Mouse (Mus musculus): ENCODE results near the gene Snx9. TPM values are rescaled to one million over a fixed set of nuclear protein-coding genes. Genes with fewer than 3 reads are reported as not detected.
A peak's percentile ranks its signal among the peaks of the same experiment; 100 is the strongest.

Snx9 gene
- polyA plus RNA-seq, 1 experiment from 2014 or later: 30.6 TPM

DNA sequence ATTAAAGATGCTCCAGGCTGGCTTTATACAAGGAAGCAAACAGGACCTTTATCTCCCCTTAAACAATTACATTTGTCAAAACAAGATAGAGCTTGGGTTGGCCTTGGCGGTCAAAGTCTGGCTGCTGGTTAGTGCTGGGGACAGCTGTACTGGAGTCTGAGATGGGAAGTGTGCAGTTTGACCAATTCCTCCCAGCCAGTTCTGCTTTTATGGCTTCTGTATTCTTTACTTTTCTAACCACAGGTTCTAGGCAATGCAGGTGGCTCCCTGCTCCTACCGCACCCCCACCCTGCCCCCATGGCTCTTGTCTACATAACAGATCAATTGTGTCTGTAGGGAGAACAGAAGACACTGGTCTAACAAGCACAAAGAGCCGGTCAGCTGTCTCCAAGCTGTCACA lies 11.2 kb upstream of the Snx9 start:
- Histone ChIP-seq H3K4me1 (replicated peaks) (peaks cover 9% of the 10 kb centered on the region; the same call in 1 of the 2 replicates), H3K4me3 (replicated peaks) (no peak overlapping the region), H3K36me3 (no peaks in the 10 kb centered on the region), H3K27me3 (no peaks in the 10 kb centered on the region), H3K4me2 (no peak overlapping the region), H3K27ac (no peak overlapping the region), H3K9ac (replicated peaks) (no peak overlapping the region), H3K9me3 (no peaks in the 10 kb centered on the region)
- 86% methylated on average over 3 of the region's 3 CpGs for WGBS
- ATAC-seq (ENCODE audit: insufficient number of reproducible peaks, insufficient read depth, low FRiP score, low TSS enrichment, low read depth): no peak

- Histone ChIP-seq H3K27me3 (no peaks in the 10 kb centered on the region), H3K4me1 (replicated peaks) (peaks cover 9% of the 10 kb centered on the region; the same call in 1 of the 2 replicates), H3K27ac (no peak overlapping the region), H3K9me3 (no peaks in the 10 kb centered on the region), H3K9ac (replicated peaks) (no peak overlapping the region), H3K36me3 (no peaks in the 10 kb centered on the region), H3K4me3 (replicated peaks) (no peak overlapping the region), H3K4me2 (no peak overlapping the region)
- no peak for ATAC-seq (ENCODE audit: insufficient number of reproducible peaks, insufficient read depth, low FRiP score, low TSS enrichment, low read depth)
- 100% methylated on average over 2 of the region's 2 CpGs for WGBS
Observed at GRCm38 (mm10) chr17:5830382-5830781, 10.7 kb upstream of the Snx9 start.

DNA sequence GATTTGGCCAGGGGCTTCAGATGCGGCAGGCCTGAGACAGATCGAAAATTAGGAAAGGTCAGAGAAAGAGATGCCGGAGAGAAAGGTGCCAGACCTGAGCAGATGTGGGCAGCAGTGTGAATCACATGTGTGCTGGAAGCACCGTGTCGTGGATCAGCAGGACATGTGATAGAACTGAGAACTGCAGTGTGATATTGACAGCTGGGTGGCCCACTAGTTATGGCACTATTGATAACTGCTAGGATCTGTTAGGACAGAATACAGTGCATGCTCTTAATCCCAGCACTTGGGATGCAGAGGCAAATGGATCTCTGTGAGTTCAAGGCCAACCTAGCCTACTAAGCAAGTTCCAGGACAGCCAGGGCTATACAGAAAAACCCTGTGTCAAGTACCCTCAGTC lies 10.3 kb upstream of the Snx9 start:
- Histone ChIP-seq H3K36me3 (no peaks in the 10 kb centered on the region), H3K27me3 (no peaks in the 10 kb centered on the region), H3K4me3 (replicated peaks) (no peak overlapping the region), H3K27ac (no peak overlapping the region), H3K4me1 (replicated peaks) (peaks cover 9% of the 10 kb centered on the region; the same call in 1 of the 2 replicates), H3K4me2 (no peak overlapping the region), H3K9ac (replicated peaks) (no peak overlapping the region), H3K9me3 (no peaks in the 10 kb centered on the region)
- no peak for ATAC-seq (ENCODE audit: insufficient number of reproducible peaks, insufficient read depth, low FRiP score, low TSS enrichment, low read depth)
- WGBS: 91% methylated on average over 5 of the region's 5 CpGs

- Histone ChIP-seq H3K4me2 (no peak overlapping the region), H3K4me3 (replicated peaks) (no peak overlapping the region), H3K27me3 (no peaks in the 10 kb centered on the region), H3K4me1 (replicated peaks) (peaks cover 9% of the 10 kb centered on the region; the same call in 1 of the 2 replicates), H3K36me3 (no peaks in the 10 kb centered on the region), H3K9ac (replicated peaks) (no peak overlapping the region), H3K27ac (no peak overlapping the region), H3K9me3 (no peaks in the 10 kb centered on the region)
- 72% methylated on average over 1 of the region's 1 CpGs for WGBS
- ATAC-seq (ENCODE audit: insufficient number of reproducible peaks, insufficient read depth, low FRiP score, low TSS enrichment, low read depth): no peak
Observed at GRCm38 (mm10) chr17:5831257-5831806, 9.8 kb upstream of the Snx9 start.

DNA sequence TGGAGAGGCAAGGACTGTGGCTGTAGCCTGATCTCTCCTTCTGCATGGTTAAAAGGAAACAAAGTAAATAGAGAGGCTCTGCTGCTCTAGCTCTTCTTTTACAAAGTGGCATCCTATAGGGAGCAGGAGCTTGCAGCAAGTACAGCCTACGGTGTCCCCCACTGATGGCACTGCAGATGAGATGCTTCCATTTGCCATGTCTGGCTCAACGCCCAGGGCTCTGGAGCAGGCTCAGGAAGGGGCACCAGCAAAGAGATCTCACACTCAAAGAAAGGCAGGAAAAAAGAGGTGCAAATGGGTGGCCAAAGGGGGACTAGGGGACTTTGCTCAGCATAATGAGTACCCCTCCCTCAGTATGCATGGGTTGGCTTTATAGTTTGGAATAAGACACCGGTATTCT lies 7.0 kb upstream of the Snx9 start:
- peaks cover 6% of the 10 kb centered on the region; the same call in 1 of the 2 replicates for H3K9me3 ChIP-seq
- ATAC-seq (ENCODE audit: insufficient number of reproducible peaks, insufficient read depth, low FRiP score, low TSS enrichment, low read depth): no peak
- no peaks in the 10 kb centered on the region for H3K36me3 ChIP-seq
- no peaks in the 10 kb centered on the region for H3K27me3 ChIP-seq
- no peak overlapping the region for H3K4me3 ChIP-seq (replicated peaks)
- H3K4me1 ChIP-seq (replicated peaks): no peaks in the 10 kb centered on the region; the same call in 1 of the 2 replicates
- WGBS: 93% methylated on average over 3 of the region's 3 CpGs
- H3K9ac ChIP-seq (replicated peaks): no peak overlapping the region
- no peak overlapping the region for H3K4me2 ChIP-seq
- no peak overlapping the region for H3K27ac ChIP-seq

DNA sequence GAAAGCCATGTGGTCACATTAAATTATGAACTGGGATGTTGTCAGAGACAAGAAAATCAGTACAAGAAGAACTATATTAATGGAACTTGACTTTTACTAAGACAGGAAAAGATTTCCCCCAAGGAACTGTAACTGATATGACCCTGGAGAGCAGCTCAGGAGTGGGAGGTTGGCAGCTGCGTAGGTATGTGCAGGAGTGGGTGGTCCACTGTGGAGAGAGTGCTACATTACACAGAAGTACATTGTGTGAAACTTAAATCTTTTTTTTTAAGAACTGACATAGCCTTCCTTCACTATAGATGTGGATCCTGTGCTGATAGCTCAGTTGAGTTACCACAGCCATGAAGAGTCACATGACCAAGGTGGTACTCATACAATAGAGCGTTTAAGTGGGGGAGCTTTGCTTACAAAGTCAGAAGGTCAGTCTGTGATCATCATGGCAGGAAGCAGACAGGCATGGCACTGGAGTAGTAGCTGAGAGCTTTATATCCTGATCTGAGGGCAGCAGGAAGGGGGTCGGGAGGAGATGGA lies 6.3 kb upstream of the Snx9 start:
- 63% methylated on average over 3 of the region's 3 CpGs for WGBS
- peaks cover 6% of the 10 kb centered on the region; the same call in 1 of the 2 replicates for H3K9me3 ChIP-seq
- no peaks in the 10 kb centered on the region for H3K36me3 ChIP-seq
- no peak overlapping the region for H3K27ac ChIP-seq
- ATAC-seq (ENCODE audit: insufficient number of reproducible peaks, insufficient read depth, low FRiP score, low TSS enrichment, low read depth): no peak
- no peak overlapping the region for H3K4me3 ChIP-seq (replicated peaks)
- H3K27me3 ChIP-seq: no peaks in the 10 kb centered on the region
- H3K4me2 ChIP-seq: no peak overlapping the region
- no peak overlapping the region for H3K9ac ChIP-seq (replicated peaks)
- no peaks in the 10 kb centered on the region; the same call in 1 of the 2 replicates for H3K4me1 ChIP-seq (replicated peaks)

DNA sequence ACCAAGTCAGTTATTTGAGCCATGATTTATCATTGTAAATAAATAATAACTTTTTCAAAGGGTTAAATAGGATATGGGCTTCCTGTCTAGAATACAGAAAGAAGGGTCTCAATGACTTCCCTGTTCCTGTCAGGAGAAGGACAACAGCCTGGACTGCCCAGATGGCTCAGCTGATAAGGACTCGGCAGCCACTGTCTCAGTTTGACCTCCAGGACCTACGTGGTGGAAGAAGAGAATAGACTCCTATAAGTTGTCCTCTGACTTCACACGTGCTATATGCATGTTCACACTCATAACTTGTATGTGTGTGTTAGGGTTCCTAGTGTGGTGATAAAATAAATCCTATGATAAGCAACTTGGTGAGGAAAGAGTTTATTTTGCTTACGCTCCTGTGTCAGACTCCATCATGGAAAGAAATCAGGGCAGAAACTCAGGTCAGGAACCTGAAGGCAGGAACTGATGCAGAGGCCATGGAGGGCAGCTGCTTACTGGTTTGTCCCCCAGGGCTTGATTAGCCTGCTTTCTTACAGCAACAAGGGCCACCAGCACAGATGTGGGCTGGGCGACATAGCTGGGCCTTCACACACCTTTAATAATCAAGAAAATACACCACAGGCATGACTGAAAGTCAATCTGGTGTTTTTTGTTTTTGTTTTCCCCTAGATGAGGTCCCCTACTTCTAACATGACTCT lies 1.4 kb upstream of the Snx9 start:
- WGBS: 86% methylated on average over 5 of the region's 5 CpGs
- Histone ChIP-seq H3K9me3 (peaks cover 6% of the 10 kb centered on the region; the same call in 1 of the 2 replicates), H3K4me1 (replicated peaks) (peaks cover 11% of the 10 kb centered on the region), H3K27me3 (no peaks in the 10 kb centered on the region), H3K9ac (replicated peaks) (no peak overlapping the region), H3K4me3 (replicated peaks) (no peak overlapping the region), H3K27ac (no peak overlapping the region), H3K4me2 (peak overlapping the region; percentile 65; the same call in 1 of the 2 replicates), H3K36me3 (no peaks in the 10 kb centered on the region)
- ATAC-seq (ENCODE audit: insufficient number of reproducible peaks, insufficient read depth, low FRiP score, low TSS enrichment, low read depth): no peak

- peak overlapping the region; percentile 97 for H3K9ac ChIP-seq (replicated peaks)
- WGBS: 5% methylated on average over 32 of the region's 32 CpGs
- peak overlapping the region; percentile 100 for H3K27ac ChIP-seq
- peak overlapping the region; percentile 65 for H3K4me2 ChIP-seq
- no peaks in the 10 kb centered on the region for H3K36me3 ChIP-seq
- H3K4me1 ChIP-seq (replicated peaks): peaks cover 11% of the 10 kb centered on the region
- ATAC-seq (ENCODE audit: insufficient number of reproducible peaks, insufficient read depth, low FRiP score, low TSS enrichment, low read depth): peak; percentile 82; the same call in 1 of the 2 replicates
- peaks cover 6% of the 10 kb centered on the region; the same call in 1 of the 2 replicates for H3K9me3 ChIP-seq
- H3K4me3 ChIP-seq (replicated peaks): peak overlapping the region; percentile 87
- H3K27me3 ChIP-seq: no peaks in the 10 kb centered on the region
Observed at GRCm38 (mm10) chr17:5840550-5841127, 490 bp upstream of the Snx9 start.

DNA sequence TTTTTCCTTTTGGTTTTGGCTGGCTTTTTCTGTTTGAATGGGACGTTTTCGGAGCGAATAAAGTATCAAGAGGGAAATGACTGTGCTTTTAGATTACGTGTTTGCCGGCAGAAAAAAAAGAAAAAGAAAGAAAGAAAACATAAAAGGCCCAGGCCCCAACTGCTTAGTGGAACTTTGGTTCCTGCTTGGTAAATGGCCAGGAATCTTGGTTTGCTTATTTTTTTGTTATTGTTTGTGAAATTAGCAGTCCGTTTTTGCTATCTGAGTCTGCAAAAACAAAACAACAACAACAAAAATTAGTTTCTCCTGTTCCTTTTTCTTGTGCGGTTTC lies 779 bp downstream of the Snx9 start:
- no peaks in the 10 kb centered on the region for H3K27me3 ChIP-seq
- H3K36me3 ChIP-seq: no peaks in the 10 kb centered on the region
- H3K9ac ChIP-seq (replicated peaks): peak overlapping the region; percentile 97
- H3K9me3 ChIP-seq: peaks cover 1% of the 10 kb centered on the region; the same call in 1 of the 2 replicates
- H3K4me2 ChIP-seq: peak overlapping the region; percentile 65
- H3K27ac ChIP-seq: peak overlapping the region; percentile 100
- WGBS: 0% methylated on average over 7 of the region's 7 CpGs
- no peak for ATAC-seq (ENCODE audit: insufficient number of reproducible peaks, insufficient read depth, low FRiP score, low TSS enrichment, low read depth)
- H3K4me1 ChIP-seq (replicated peaks): peaks cover 11% of the 10 kb centered on the region
- H3K4me3 ChIP-seq (replicated peaks): peak overlapping the region; percentile 87

DNA sequence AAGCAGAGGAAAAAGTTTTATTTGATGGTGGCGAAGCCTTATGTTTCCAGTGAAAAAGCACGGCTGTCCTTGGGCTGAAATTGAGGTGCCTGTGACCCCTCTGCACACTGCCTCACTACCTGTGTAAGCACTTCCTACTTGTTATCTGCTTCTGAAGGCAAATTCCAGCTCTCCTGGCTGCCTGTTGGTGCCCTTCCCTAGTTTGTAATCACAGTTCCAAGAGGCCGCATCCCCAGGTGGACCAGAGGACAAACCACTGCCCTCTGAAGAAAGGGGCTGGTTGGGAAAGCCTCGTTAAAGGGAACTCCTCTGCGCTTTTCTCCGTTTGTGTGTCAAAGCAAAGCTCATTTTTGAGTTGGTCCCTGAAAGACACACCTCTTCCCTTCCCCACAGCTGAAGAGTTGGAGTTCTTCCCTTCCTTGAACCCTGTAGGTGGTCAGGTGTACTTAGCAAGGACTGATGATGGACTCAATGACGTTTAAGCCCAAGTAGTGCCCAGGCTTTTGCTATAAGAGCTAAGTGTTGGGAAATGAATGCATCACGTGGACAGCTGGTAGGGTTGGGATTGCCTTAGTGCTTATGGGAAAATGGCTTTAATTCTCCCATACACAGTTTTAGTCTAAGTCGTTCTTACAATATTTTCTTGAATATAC lies 2.0 kb downstream of the Snx9 start:
- Histone ChIP-seq H3K27me3 (no peaks in the 10 kb centered on the region), H3K4me1 (replicated peaks) (peaks cover 11% of the 10 kb centered on the region), H3K4me2 (peak overlapping the region; percentile 65), H3K9me3 (no peaks in the 10 kb centered on the region), H3K9ac (replicated peaks) (no peak overlapping the region), H3K27ac (no peak overlapping the region), H3K4me3 (replicated peaks) (no peak overlapping the region), H3K36me3 (no peaks in the 10 kb centered on the region)
- no peak for ATAC-seq (ENCODE audit: insufficient number of reproducible peaks, insufficient read depth, low FRiP score, low TSS enrichment, low read depth)
- 72% methylated on average over 9 of the region's 9 CpGs for WGBS

DNA sequence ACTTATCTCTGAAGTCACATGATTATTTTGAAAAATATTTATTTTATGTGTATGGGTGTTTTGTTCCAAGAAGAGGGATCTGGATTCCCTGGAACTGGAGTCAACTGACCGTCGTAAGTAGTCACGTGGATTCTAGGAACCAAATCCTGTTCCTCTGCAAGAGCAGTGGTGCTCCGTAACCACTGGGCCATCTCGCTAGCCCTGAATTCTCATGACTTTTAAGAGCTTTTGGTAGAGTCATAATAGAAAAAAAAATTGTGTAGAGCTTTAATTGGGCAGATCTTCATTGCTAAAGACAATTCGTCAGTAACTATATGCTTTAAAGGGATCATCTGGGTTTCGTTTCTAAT lies 2.5 kb downstream of the Snx9 start:
- H3K4me1 ChIP-seq (replicated peaks): peaks cover 13% of the 10 kb centered on the region
- no peak overlapping the region for H3K4me2 ChIP-seq
- WGBS: 89% methylated on average over 7 of the region's 7 CpGs
- no peak for ATAC-seq (ENCODE audit: insufficient number of reproducible peaks, insufficient read depth, low FRiP score, low TSS enrichment, low read depth)
- no peaks in the 10 kb centered on the region for H3K27me3 ChIP-seq
- no peak overlapping the region for H3K4me3 ChIP-seq (replicated peaks)
- no peaks in the 10 kb centered on the region for H3K36me3 ChIP-seq
- H3K9ac ChIP-seq (replicated peaks): no peak overlapping the region
- no peaks in the 10 kb centered on the region for H3K9me3 ChIP-seq
- H3K27ac ChIP-seq: no peak overlapping the region

Data from limb, embryonic 12.5 days (tissue).